Mouse (Mus musculus) liver, adult 2 months (tissue): ENCODE measurements around the gene Zfp536.

Experiments
- CTCF ChIP-seq: fragments of 200-500 bp; IDR thresholded peaks from 2 replicates; pipeline ENCODE4 v1.5.1; 2011; ENCODE audit warnings: low read depth, low read length, control low read depth
- POLR2A ChIP-seq: fragments of 200-500 bp; IDR thresholded peaks from 2 replicates; pipeline ENCODE4 v1.6.1; 2011; ENCODE audit warnings: low read length, control low read depth; ENCODE audit not compliant: insufficient read depth; ENCODE audit errors: extremely low read depth

GRCm38 (mm10) chr7:37474284-37474683 lies 299.2 kb downstream of the Zfp536 start:
- TF ChIP-seq CTCF: no peak
- TF ChIP-seq POLR2A: no peak
